Mouse (Mus musculus) heart, embryonic 14.5 days (tissue): ENCODE results near the gene Myo1f. TPM values are rescaled to one million over a fixed set of nuclear protein-coding genes. Genes with fewer than 3 reads are reported as not detected.

Experiments used
- ATAC-seq: fragments of 200-750 bp; cut with Nextera tagmentation; 2 replicates; pipeline ENCODE4 v1.8.0; 2017; ENCODE audit warnings: low read depth, moderate TSS enrichment; ENCODE audit not compliant: insufficient number of reproducible peaks, insufficient read depth, low FRiP score
- H3K27ac ChIP-seq, 2 experiments: fragments of 200-500 bp in 1 of 2; fragments of 300-500 bp in 1 of 2; sonication (generic) in 1 of 2; replicated peaks in 1 of 2; 2 replicates each; pipeline ENCODE4 v1.5.1; 2012 to 2014; ENCODE audit warnings: low read depth in 2 of 2, low read length in 2 of 2, control low read depth in 1 of 2, mild to moderate bottlenecking in 1 of 2, mixed read lengths in 1 of 2; ENCODE audit not compliant: control insufficient read depth in 1 of 2, insufficient read depth in 1 of 2
- H3K27me3 ChIP-seq: fragments of 300-500 bp; sonication (generic); 2 replicates; pipeline ENCODE4 v1.6.1; 2014; ENCODE audit warnings: mild to moderate bottlenecking, low read length, control low read depth; ENCODE audit not compliant: control insufficient read depth, insufficient read depth
- H3K36me3 ChIP-seq: fragments of 300-500 bp; sonication (generic); 2 replicates; pipeline ENCODE4 v1.6.1; 2014; ENCODE audit warnings: mild to moderate bottlenecking, control low read depth, low read length, mixed read lengths; ENCODE audit not compliant: control insufficient read depth, insufficient read depth
- H3K4me1 ChIP-seq, 2 experiments: fragments of 200-500 bp in 1 of 2; fragments of 300-500 bp in 1 of 2; sonication (generic) in 1 of 2; 2 replicates each; pipeline ENCODE4 v1.6.1; 2012 to 2014; ENCODE audit warnings: low read length in 2 of 2, control low read depth in 1 of 2, mixed read lengths in 1 of 2; ENCODE audit not compliant: control insufficient read depth in 2 of 2, insufficient read depth in 2 of 2
- H3K4me2 ChIP-seq: fragments of 300-500 bp; sonication (generic); 2 replicates; pipeline ENCODE4 v1.6.1; 2014; ENCODE audit warnings: mild to moderate bottlenecking, low read length
- H3K4me3 ChIP-seq, 2 experiments: fragments of 200-500 bp in 1 of 2; fragments of 300-500 bp in 1 of 2; sonication (generic) in 1 of 2; 2 replicates each; pipeline ENCODE4 v1.5.1; 2012 to 2014; ENCODE audit warnings: low read length in 2 of 2, mild to moderate bottlenecking in 2 of 2, control low read depth in 1 of 2, low read depth in 1 of 2, moderate library complexity in 1 of 2; ENCODE audit not compliant: control insufficient read depth in 1 of 2, insufficient read depth in 1 of 2
- H3K9ac ChIP-seq: fragments of 300-500 bp; sonication (generic); 2 replicates; pipeline ENCODE4 v1.6.1; 2014; ENCODE audit warnings: mild to moderate bottlenecking, low read length
- H3K9me3 ChIP-seq: fragments of 300-500 bp; sonication (generic); 2 replicates; pipeline ENCODE4 v1.6.1; 2016; ENCODE audit warnings: low read length, control low read depth; ENCODE audit not compliant: control insufficient read depth
- WGBS: fragments of 180-500 bp; shearing (Covaris S2); extraction: QIAGEN DNeasy Blood & Tissue Kit; methylation state at CpG from one replicate; pipeline ENCODE4 v1.1.7; 2014; 5-methylcytosine and 5-hydroxymethylcytosine counted together
- polyA plus RNA-seq: library from polyadenylated mRNA; unstranded; fragments of >200 nt; fragmentation: Nextera tagmentation; extraction: Ambion mirVana; gene quantifications from 2 replicates; pipeline ENCODE4 v1.2.1, GENCODE M21; 2014

Myo1f gene
- polyA plus RNA-seq, 1 experiment from 2014 or later = 2.1 TPM

GRCm38 (mm10) chr17:33552113-33552512 lies 3.4 kb upstream of the Myo1f start:
- no peak overlapping the region for H3K4me3 ChIP-seq
- H3K36me3 ChIP-seq = peaks cover 42% of the 10 kb centered on the region
- H3K4me2 ChIP-seq = no peak overlapping the region
- 81% methylated on average over 4 of the region's 4 CpGs for WGBS
- H3K4me1 ChIP-seq = no peaks in the 10 kb centered on the region
- no peaks in the 10 kb centered on the region for H3K9me3 ChIP-seq
- H3K9ac ChIP-seq = no peak overlapping the region
- ATAC-seq = no peak
- no peak overlapping the region for H3K27ac ChIP-seq
- H3K27me3 ChIP-seq = no peaks in the 10 kb centered on the region

DNA sequence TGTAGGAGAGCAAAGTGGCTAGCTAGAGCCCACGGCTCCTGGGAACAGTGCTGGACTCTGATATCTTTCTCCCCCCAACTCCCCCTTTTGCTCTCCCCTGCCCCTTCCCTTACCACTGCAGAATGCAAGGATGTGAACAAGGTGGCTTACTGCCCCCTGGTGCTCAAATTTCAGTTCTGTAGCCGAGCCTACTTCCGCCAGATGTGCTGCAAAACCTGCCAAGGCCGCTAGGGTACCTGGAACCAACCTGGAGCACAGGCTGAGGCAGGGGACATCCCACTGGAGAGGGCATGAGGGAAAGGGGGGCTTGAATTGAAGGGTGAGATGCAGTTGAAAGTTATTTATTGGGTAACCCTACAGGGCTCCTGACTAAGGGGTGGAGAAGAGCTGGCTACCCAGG lies 2.5 kb upstream of the Myo1f start:
- Histone ChIP-seq H3K36me3 (peaks cover 37% of the 10 kb centered on the region), H3K4me3 (no peak overlapping the region), H3K4me1 (no peaks in the 10 kb centered on the region), H3K27me3 (no peaks in the 10 kb centered on the region), H3K27ac (no peak overlapping the region), H3K9ac (no peak overlapping the region), H3K4me2 (no peak overlapping the region), H3K9me3 (no peaks in the 10 kb centered on the region)
- no peak for ATAC-seq
- 50% methylated on average over 4 of the region's 4 CpGs for WGBS

DNA sequence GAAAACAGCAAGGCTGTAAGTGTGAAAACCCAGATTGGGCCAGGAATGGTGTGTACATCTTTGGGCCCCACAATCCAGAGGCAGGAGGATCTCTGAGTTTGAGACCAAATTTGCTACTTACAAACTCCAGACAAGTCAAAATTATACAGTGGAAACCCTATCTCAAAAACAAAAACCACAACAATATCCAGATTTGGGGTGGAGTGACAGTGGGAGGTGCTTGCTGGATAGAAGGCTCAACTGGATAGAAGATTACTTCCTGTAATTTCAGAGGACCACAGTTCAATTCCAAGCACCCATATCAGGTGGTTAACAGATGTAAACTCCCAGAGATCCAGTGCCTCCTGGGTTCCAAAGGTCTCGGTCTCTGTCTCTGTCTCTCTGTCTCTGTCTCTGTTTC lies 971 bp upstream of the Myo1f start:
- no peaks in the 10 kb centered on the region for H3K27me3 ChIP-seq
- ATAC-seq = no peak
- H3K4me1 ChIP-seq = no peaks in the 10 kb centered on the region
- H3K4me3 ChIP-seq = no peak overlapping the region
- 88% methylated on average over 1 of the region's 1 CpGs for WGBS
- no peaks in the 10 kb centered on the region for H3K9me3 ChIP-seq
- no peak overlapping the region for H3K4me2 ChIP-seq
- H3K27ac ChIP-seq = no peak overlapping the region
- no peak overlapping the region for H3K9ac ChIP-seq
- peaks cover 28% of the 10 kb centered on the region for H3K36me3 ChIP-seq

DNA sequence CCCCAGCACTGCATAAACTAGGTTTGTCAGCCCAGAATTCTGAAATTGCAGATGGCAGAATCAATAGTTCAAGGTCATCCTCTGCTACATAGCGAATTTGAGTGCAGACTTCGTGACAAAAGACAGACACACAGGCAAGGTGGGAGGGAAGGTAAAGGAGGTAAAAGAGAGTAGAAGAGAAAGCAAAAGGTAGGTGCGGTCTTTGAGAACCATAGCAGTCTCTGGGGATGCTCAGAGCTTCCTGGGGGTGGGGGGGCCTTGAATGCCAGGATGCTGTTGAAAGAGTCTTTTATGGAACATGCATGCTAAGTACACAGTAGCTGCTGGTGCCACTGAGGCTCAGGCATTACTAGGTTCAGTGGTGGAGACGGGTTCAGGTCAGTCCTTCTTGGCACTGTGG lies 2.4 kb downstream of the Myo1f start:
- Histone ChIP-seq H3K27me3 (no peaks in the 10 kb centered on the region), H3K36me3 (no peaks in the 10 kb centered on the region; the same call in 1 of the 2 replicates), H3K4me1 (no peaks in the 10 kb centered on the region), H3K4me2 (no peak overlapping the region), H3K9me3 (no peaks in the 10 kb centered on the region), H3K9ac (no peak overlapping the region), H3K27ac (no peak overlapping the region), H3K4me3 (no peak overlapping the region)
- no peak for ATAC-seq
- 69% methylated on average over 4 of the region's 4 CpGs for WGBS

GRCm38 (mm10) chr17:33563527-33564076 lies 8.1 kb downstream of the Myo1f start:
- Histone ChIP-seq H3K4me1 (no peaks in the 10 kb centered on the region), H3K36me3 (no peaks in the 10 kb centered on the region), H3K4me2 (no peak overlapping the region), H3K27me3 (no peaks in the 10 kb centered on the region; the same call in 1 of the 2 replicates), H3K4me3 (no peak overlapping the region), H3K9ac (no peak overlapping the region), H3K27ac (no peak overlapping the region), H3K9me3 (no peaks in the 10 kb centered on the region)
- ATAC-seq = no peak
- WGBS = 60% methylated on average over 2 of the region's 2 CpGs

- no peak overlapping the region for H3K4me3 ChIP-seq
- 35% methylated on average over 1 of the region's 1 CpGs for WGBS
- no peak overlapping the region for H3K27ac ChIP-seq
- H3K9ac ChIP-seq = no peak overlapping the region
- no peaks in the 10 kb centered on the region for H3K9me3 ChIP-seq
- no peaks in the 10 kb centered on the region for H3K36me3 ChIP-seq
- no peaks in the 10 kb centered on the region; the same call in 1 of the 2 replicates for H3K27me3 ChIP-seq
- H3K4me1 ChIP-seq = no peaks in the 10 kb centered on the region
- ATAC-seq = no peak
- no peak overlapping the region for H3K4me2 ChIP-seq
Measured at GRCm38 (mm10) chr17:33564599-33564998, 9.1 kb downstream of the Myo1f start.

GRCm38 (mm10) chr17:33566182-33566581 lies 10.7 kb downstream of the Myo1f start:
- H3K9ac ChIP-seq = no peak overlapping the region
- H3K27me3 ChIP-seq = no peaks in the 10 kb centered on the region; the same call in 1 of the 2 replicates
- 54% methylated on average over 2 of the region's 2 CpGs for WGBS
- H3K27ac ChIP-seq = no peak overlapping the region
- H3K4me3 ChIP-seq = no peak overlapping the region
- H3K36me3 ChIP-seq = no peaks in the 10 kb centered on the region
- no peaks in the 10 kb centered on the region for H3K4me1 ChIP-seq
- ATAC-seq = no peak
- no peaks in the 10 kb centered on the region for H3K9me3 ChIP-seq
- no peak overlapping the region for H3K4me2 ChIP-seq

- no peak overlapping the region for H3K4me2 ChIP-seq
- no peaks in the 10 kb centered on the region for H3K9me3 ChIP-seq
- no peak overlapping the region for H3K4me3 ChIP-seq
- H3K27me3 ChIP-seq = no peaks in the 10 kb centered on the region
- H3K4me1 ChIP-seq = no peaks in the 10 kb centered on the region
- WGBS = 72% methylated on average over 4 of the region's 4 CpGs
- H3K9ac ChIP-seq = no peak overlapping the region
- no peaks in the 10 kb centered on the region for H3K36me3 ChIP-seq
- H3K27ac ChIP-seq = no peak overlapping the region
- ATAC-seq = no peak
Measured at GRCm38 (mm10) chr17:33584061-33584460, 28.6 kb downstream of the Myo1f start.
